Mouse (Mus musculus) gastrocnemius, postnatal 4 days (tissue): ENCODE data around the gene Elavl3. TPM values are rescaled to one million over a fixed set of nuclear protein-coding genes. Genes with fewer than 3 reads are reported as not detected.
A peak's percentile ranks its signal among the peaks of the same experiment; 100 is the strongest.

Experiments used
- DNase-seq, 2 experiments: peaks; one replicate each; pipeline ENCODE4 v3.0.0; 2021 to 2022; ENCODE audit warnings: low spot score in 2 of 2, mixed read lengths in 2 of 2
- total RNA-seq, 2 experiments: library from RNA; stranded (reverse); gene quantifications; 2 replicates each; pipeline ENCODE4 v1.2.3; 2021

Gene Elavl3
- total RNA-seq, 2 experiments from 2014 or later, result 0.08 to 0.12 TPM

- DNase-seq, result no peak
Measured at GRCm38 (mm10) chr9:22004546-22004945, 47.3 kb downstream of the Elavl3 start.

DNA sequence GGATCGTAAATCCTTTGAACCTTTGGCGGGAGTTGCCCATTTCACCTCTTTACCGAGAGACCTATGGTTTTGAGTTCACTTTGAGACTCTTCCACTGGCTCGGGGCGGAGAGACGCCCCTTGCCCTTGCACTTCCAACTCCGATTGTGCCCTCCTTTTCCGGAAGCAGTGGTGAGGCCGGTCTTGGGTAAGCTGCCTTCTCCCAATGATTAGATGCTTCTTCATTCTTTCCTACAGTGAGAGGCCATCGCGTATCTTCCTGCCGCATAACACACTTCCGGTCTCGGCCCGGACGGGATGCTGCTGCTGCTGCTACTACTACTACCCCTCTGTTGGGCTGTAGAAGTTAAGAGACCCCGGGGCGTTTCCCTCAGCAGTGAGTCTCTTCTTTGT lies 48.7 kb downstream of the Elavl3 start:
- peak; percentile 29 to 49 for DNase-seq

- peak; percentile 96 to 98 for DNase-seq
Measured at GRCm38 (mm10) chr9:22002194-22003162, 49.3 kb downstream of the Elavl3 start, which contains the start of the genes Ccdc151 and Prkcsh. Ccdc151 (minus strand) TSS chr9:22002634. Prkcsh (plus strand) TSS chr9:22002806.

DNA sequence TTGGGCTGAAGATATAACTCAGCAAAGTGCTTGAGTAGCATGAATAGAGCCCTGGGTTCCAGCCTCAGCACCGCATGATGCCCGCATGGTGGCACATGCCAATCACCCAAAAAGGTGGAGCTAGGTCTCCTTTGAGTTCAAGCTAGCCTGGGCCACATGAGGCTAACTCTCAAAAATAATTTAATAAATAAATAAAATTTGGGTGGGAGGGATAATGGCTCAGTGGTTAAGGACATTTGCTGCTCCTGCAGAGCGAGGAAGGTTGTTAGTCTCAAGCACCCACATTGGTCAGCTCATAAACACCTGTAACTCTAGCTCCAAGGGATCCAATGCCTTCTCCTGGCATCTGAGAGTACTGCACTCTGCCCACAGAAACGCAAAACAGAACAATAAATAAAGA lies 50.2 kb downstream of the Elavl3 start:
- no peak for DNase-seq

DNA sequence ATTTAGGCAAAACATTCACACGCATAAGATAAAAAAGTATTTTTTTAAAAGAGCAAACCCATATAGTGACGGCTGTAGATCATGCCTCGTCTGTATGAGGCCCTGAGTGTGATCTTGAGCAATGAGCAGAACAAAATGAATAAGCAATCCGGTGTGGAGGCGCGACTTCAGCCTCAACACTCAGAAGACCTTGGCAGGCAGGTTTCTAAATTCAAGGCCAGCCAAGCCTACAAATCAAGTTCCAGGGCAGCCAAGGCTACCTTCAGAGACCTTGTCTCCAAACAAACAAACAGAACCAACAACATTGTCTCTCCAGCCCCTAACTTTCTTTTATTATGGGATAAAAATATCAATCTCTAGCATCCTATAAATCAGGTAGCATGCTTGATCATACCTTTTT lies 51.5 kb downstream of the Elavl3 start:
- DNase-seq, result no peak

- DNase-seq, result no peak
Measured at GRCm38 (mm10) chr9:21996178-21996867, 55.5 kb downstream of the Elavl3 start.

DNA sequence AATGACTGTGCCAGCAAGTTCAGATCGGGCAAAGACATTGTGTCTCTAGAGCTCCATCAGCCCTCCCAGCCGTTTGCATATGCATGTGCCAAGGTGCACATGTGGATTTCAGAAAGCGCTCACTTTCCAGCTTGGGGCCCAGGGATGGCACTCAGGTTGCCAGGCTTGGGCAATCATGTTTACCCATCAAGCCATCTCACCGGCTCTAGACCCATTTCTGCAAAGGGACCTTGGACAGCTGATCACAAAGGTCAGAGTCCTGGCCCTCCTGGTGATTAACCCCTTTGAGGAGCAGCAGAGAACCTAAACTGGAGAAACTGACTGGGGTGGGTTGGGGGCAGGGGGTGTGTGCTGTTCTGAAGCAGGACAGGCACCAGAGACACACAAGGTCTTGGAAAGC lies 59.6 kb downstream of the Elavl3 start:
- no peak for DNase-seq

- peak in 1 of 2 experiments; percentile 38 for DNase-seq
Measured at GRCm38 (mm10) chr9:21989230-21990110, 62.4 kb downstream of the Elavl3 start, which contains the start of gene Rgl3. Rgl3 (minus strand) TSS chr9:21989446.

- DNase-seq, result no peak
Measured at GRCm38 (mm10) chr9:21988421-21989101, 63.3 kb downstream of the Elavl3 start.

DNA sequence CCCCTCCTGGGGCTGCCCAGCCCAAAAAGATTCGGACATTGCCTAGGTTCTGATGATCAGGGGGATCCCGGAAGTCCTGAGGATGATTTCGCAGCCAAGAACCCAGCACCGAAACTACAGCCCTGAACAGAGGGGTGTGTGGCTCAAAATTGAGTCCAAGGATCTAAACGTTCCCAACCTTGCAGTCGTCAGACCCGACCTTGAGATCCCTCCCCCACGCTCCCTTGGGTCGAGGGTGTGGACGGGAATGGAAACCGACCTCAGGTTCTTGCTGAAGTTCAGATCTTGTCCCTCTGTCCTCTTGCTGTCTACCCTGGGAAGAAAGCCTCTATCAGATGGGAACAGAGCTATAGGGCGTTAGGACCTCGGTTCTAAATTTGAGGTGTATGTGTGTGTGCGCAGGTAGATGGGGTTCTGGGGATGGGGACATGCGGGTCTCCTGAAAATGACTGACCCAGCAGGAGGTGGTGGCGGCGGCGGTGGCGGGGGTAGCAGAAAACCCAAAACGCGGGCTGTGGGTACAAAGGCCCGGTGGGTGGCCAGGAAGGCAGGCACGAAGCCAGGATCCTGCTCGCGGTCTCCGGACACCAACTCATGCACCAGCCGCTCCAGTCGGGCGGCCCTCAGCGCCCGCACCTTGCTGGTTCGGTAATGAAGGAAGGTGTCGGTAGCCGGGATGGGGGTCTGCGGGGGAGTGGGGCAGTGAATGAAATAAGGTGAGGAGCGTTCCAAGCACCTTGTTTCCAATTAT lies 64.1 kb downstream of the Elavl3 start:
- DNase-seq, result no peak

- DNase-seq, result no peak
Measured at GRCm38 (mm10) chr9:21983911-21984310, 67.9 kb downstream of the Elavl3 start.

GRCm38 (mm10) chr9:21978398-21979128 lies 73.3 kb downstream of the Elavl3 start:
- no peak for DNase-seq

DNA sequence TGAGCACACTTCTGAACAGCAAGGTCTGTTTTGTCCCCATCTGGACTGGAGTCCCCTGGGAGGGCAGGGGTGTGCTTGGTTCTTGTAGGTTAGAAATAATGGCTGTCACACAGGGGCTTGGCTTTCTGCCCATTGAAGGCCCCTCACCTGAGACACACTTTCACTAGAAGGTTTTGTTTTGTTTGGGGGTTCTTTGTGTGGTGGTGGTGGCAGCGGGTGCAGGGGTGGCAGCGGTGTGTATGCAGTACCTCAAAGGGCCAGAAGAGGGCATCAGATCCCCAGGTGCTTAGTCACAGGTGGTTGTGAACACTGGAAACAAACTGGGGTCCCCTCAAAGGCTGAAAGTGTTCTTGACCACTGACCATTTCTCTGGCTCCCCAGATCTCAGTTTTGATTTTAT lies 73.9 kb downstream of the Elavl3 start:
- no peak for DNase-seq

DNA sequence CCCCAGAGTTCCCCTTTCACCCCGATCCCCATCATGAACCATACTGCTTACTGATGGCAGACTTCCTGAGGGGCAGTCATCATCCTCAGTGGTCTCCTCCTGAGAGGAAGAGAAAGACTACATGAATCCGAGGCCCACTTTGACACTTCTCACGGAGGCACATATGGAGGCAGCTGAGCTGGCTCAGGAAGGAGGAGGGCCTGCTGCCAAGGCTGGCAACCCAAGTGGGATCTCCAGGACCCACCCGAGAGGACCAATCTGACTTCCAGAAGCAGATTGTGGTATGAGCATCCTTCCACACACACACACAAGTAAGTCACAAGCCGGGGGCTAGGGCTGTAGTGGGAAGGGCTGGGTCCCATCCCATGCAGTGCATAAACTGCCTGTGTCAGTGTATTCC lies 74.5 kb downstream of the Elavl3 start:
- DNase-seq, result no peak

- DNase-seq, result no peak
Measured at GRCm38 (mm10) chr9:21976626-21977175, 75.1 kb downstream of the Elavl3 start.

- no peak for DNase-seq
Measured at GRCm38 (mm10) chr9:21969304-21969703, 82.5 kb downstream of the Elavl3 start.

DNA sequence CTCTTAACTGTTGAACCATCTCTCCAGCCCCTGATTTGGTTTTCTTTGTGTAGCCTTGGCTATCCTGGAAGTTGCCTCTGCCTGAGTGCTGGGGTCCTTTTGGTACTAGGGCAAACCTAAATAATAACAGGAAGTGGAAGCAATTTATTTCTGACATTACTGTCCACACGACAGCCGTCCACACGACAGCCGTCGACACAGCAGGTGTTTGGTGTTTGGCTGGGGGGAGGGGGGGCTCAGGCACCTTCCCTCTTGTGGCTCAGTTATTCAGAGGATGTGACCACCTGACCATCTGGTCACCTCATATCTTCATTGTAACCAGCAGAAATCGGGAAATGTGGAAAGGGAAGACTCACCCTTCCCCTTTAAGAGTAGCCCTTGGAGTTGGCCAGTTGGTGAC lies 82.9 kb downstream of the Elavl3 start:
- DNase-seq, result no peak
